Mouse (Mus musculus): Measurements from ENCODE around the gene Efcab2.

Efcab2 gene

DNA sequence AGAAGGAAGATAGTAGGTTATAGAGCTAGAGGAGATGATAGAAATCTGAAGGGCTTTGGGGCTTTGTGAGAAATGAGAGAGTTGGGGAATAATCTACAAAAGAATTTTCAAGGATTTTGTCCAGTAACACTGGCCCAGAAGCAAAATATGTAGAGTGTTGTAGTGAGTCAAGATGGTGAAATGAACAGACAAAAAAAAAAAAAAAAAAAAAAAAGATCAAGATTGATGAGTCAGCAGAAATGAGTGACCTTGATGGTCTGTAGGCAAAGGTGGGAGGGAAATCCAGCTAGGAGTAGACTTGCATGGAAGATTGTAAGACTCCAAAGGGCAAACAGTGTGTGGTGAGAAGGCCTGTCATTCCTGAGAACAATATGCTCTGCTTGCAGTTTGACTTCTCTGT lies 78.0 kb downstream of the Efcab2 start:
- CTCF ChIA-PET = no interaction called here

DNA sequence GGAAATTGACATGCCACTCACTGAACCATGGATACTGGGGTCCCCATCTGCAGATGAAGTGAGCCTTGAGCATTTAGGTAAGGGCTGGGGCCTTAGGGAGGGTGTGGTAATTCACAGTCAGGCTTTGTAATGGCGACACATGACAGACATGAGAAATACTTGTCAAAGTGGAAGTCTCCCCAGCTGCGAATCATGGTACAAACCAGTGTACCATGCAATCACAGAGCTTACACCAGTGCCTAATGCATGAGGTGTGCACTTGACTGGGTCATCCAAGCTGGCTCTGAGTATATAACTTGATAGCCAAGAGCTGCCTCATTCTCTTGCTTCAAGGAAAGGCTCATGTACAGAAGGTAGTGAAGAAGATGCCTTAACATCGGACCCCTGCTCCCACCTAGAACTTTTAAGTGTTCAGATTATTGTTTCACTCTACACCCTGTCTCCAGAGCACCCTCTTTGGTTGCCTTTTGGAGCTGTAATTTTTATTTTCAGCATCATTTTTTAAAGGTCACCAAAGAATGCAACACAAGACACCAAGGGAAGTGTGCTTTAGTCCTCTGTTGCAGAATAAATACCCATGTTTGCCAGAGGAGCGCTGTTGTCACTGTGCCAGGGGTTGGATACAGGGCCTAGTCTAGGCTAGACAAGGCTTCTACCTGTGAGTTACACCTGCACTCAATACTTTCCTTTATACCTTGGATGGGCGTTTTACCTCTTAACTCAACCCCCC lies 79.4 kb downstream of the Efcab2 start:
- CTCF ChIA-PET = no interaction called here

DNA sequence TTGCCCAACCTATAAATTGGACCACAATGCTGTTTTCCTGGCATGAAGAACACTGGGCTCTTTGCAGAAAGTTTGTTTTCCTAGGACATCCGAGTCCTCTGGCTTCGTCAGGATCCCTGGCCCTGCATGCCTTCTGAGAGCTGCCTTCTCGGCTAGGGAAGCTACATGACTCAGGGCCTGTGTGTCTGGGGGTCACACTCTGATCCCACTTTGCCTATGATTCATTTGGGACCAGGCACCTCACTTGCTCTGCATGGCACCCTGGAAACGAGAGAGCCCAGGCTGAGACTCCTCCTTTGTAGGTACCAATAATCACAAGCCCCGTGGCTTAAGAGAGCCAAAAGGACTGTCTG lies 80.0 kb downstream of the Efcab2 start:
- CTCF ChIA-PET = no interaction called here

DNA sequence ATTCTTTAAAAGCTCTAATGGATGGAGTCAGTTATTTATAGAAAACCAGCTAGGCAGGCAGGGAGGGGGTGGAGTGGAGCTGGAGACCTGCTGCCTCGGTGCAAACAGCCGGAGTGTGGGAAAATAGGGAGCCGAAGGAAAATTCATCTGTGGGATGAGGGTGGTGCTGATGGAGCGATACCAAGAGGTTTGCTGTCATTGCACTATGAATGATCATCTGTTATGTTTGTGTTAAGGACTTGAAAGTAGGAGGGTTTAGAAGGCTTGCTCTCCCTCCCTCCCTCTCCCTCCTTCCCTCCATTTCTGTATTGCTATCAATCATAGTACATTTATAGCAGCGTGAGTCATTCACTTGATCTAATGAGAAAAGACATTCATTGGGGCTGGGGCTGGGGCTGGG lies 80.9 kb downstream of the Efcab2 start:
- CTCF ChIA-PET = no interaction called here

DNA sequence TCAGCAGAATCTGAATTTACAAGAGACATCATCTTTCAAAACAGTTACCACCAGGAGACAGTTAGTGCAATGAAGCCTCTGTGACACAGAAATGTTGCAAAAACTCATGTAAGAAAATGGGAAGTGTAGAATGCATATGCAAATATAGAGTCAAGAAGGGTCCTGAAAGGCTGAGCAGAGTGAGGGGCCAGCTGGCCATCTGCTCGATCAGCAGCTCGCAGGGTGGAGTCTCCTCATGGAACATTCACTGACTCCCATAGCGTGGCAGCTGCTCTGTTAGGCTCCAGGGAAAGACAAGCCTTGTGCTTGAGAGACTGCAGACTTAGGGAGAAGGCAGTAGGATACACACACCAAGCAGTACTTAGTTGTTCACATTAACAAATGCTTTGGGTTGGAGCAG lies 83.2 kb downstream of the Efcab2 start:
- CTCF ChIA-PET = no interaction called here

DNA sequence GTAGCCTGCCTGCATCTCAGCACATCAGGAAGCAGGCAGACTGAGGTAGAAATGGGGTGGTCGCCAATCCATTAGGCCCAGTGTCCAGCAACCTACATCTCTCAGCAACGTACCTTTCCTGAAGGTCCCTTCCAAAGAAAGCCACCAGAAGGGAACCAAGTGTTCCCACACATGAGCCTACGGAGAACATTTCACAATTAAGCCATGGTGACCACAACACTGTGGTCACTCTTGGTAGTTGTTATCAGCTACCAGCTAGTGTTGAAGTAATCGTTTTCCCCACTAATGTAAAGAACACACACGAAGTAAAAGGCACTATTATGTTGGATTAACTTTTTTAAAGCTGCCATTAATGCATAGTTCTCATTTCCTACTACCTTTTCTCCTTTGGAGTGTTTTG lies 85.8 kb downstream of the Efcab2 start:
- CTCF ChIA-PET = no interaction called here

DNA sequence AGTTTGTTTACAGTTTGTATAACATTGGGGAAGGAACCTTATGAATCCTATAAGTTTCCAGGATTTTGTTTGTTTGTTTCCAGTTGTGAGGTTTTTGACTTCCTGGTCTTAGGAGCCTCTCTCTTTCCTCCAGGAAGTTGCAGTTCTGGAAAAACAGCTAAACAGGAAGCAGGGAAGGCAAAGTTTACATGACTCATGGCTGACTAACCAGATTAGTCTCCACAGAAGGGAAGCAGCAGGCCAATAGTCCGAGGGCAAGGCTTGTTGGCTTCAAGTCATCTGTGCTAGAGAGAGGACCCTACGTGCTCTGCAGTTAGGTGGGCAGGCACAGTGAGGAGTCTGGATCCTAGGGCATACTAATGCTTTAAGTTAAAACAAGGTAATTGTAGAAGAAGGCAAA lies 86.6 kb downstream of the Efcab2 start:
- CTCF ChIA-PET = no interaction called here

DNA sequence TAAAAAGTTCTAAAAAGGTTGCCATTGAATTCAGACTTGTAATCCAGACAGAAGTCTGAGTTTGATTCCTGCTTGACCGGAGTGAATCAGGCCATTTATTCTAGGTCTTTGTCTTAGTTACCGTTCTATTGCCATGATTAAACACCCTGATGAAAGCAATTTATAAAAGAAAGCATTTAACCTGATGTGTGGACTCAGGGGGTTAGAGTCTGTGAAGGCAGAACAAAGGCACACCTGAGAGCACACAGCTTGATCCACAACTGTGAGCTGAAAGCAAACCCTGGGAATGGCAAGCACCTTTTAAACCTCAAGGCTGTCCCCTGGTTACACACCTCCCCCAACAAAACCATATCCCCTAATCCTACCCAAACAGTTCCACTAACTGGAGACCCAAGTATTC lies 90.3 kb downstream of the Efcab2 start:
- CTCF ChIA-PET = no interaction called here

DNA sequence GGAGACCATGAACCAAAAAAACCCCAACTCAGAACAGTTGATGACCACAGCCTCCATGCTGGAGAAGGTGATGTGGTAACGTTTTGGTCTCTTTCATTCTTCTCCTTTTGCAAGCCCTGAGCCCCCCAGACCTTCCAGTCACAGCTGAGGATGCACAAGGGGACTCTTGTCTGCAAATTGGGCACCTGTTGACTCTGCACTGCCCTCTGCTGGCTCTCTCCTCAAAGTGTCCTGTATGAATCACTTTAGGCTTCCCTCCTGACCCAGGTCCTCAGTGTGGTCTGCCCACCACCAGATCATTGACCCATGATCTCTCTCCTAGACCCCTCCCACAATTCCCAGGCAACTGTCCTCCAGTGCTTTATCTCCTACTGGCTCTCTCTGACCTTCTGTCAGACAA lies 91.0 kb downstream of the Efcab2 start:
- CTCF ChIA-PET = no interaction called here

DNA sequence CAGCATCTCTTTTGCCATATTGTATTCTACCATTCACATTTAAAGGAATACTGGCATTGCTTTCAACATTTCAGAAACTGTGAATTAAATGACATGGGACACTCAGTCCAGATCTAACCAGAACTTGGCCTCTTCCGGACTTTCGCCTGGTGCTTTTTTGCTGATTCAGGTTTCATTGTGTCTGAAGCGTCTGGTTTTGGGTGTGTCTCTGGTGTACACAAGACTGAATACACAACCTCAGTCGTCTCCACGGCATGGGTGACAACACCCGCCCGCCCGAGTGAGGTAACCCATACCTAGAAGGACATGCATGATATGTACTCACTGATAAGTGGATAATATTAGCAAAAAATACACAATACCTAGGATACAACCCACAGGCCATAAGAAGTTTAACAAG lies 101.1 kb downstream of the Efcab2 start:
- CTCF ChIA-PET = no interaction called here

DNA sequence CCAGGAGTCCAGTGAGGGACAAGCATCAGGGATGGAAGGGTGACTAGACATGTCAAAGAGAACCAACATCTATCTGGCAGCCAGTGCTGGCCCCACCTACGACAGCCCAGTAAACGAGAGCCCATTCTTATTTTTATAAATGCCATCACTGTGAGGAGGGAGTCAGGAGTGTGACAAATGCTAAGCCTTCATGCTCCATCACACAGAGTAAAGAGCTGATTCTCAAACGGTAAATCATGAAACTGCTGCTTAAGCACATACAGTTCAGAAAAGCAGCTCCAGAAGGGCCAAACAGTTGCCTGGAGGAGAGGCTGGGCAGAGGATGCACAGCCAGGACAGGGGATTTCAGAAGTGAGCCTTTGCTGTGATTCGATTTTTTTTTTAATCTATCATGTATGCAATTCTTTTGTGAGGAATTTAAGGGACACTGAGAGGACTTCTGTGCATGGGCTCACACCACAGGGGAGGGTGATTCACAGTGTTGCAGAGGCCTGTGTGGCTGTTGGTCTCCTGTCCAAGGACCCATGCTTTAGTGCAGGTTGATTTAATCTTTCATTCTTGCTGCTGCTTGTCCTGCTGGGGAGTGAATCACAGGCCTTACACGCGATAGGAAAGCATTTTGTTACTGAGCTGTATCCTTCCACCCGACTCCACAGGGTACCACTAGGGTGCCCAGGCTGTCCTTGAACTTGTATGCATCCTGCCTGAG lies 106.6 kb downstream of the Efcab2 start:
- CTCF ChIA-PET = no interaction called here

DNA sequence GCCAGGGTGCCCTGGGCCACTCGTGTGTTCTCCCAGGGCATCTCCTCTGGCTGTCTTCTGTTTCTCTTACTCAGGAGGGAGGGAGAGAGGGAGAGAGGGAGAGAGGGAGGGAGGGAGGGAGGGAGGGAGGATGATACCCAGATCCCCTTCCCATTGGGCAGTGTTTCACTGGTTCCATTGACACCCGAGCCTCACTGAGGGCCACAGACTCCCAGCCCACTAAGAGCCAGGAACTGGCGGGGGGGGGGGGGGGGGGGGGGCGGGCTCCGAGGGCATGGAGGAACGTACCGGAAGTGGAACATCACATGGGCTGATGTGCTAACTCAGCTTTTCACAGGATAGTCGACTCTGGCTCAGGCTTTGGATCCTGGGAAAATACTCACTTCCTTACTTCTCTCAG lies 108.1 kb downstream of the Efcab2 start:
- CTCF ChIA-PET = no interaction called here

DNA sequence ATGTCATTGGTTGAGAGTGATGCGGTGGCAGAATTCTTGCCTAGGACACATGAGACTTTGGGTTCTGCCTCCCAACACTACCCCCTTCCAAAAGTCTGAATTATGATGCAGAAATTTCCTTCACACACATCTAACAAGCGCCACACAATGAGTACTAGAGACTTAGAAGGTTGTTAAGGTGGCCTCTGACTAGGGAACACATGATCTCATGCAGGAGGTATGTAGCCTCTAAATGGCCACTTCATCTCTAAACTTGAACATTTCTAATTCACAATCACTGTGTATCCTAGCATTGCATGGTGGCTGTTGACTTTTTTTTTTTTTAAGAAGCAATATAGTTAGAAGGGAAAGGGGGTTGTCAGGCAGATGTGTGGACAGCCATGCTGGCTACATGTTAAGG lies 110.0 kb downstream of the Efcab2 start:
- CTCF ChIA-PET = no interaction called here

DNA sequence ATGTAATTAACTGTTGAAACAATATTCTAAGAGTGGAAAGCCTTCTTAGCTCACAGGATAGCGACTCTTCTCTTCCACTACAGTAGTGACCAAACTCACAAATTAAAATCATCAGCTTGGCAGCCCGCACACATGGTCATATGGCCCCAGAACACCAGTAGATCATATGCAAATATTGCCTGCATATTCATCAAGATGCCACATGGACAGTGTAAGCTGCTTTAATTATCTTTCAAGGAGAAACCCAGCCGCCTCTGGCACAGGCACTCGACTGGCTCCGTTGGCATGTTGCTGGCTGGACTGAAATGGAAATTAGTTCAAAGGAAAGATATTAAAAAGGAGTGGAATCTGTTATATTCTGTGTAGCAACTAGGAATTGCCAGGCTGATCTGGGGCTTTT lies 116.5 kb downstream of the Efcab2 start:
- CTCF ChIA-PET = no interaction called here

DNA sequence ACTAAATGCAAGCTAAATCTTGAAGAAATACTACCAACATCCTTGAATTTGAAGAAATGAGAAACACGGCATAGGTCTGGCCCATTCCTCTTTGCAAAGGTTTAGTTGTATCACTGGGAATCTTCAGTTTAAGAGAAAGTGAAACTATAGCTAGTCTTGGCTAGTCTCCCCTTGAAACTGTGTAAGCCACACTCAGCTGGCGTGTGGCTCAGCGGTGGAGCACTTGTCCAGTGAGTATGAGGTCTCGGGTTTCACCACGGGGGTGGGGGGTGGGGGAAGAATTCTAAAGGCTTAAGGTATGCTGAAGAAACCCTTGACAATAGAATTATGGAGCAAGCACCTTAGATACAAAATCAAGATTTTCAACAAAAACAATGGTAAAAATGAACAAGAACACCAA lies 117.3 kb downstream of the Efcab2 start:
- CTCF ChIA-PET = no interaction called here

DNA sequence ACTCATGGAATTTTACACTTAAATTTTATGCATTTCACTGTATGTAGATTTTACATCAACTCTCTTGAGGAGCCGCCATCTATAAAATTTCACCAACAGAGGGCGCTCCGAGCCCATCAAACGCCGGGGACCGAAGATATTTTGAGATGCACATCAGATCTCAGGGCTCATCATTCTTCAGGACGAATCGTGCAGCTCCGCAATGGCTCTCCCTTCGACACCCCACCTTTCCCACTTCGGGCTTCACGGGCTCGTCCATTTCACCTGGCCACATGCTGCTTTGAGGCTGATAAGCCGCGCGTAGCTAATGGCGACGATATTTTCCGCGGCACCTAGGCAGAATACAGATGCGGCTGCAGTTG lies 121.3 kb downstream of the Efcab2 start:
- CTCF ChIA-PET = no interaction called here

DNA sequence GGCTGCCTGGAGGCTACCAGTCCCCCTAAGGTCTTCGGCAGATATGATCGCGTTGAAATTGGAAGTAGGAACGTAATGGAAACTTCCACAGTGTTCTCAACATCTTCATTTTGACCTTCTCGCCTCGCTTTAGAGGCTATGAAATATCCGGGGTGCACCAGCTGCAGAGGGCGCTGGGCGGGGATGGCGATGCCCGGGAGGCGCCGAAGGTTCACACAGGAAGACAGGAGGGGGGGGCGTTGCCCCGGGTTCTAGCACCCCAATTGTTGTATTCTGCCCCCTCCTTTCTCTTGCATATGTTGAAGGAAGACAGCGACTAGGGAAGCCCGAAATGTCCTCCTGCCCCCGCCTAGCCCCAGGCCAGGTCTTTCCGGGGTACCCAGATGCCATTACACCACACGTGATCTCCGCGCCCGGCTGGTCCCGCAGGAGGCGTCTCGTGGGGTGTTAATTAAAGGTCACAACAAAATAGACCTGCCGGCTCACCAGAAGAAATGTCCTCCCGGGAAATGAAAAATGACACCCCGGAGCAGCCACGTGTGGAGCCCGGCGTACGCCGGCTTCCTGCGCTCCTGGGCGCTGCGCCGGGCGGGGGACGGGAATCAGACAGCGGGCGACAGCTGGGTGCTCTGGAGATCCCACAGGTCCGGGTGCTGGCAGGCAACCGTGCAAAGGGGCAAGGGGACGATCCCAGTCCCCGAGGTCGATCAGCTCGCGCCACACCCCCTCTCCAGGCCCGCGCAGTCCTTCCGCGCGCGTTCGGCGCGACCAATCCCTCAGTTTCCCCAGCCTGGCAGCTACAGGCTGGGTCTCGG lies 121.9 kb downstream of the Efcab2 start:
- CTCF ChIA-PET = interaction anchor here (0.5 kb wide), 1 partner anchor 288 kb away, joined by 9 read pairs; no protein-coding TSS in a partner anchor

DNA sequence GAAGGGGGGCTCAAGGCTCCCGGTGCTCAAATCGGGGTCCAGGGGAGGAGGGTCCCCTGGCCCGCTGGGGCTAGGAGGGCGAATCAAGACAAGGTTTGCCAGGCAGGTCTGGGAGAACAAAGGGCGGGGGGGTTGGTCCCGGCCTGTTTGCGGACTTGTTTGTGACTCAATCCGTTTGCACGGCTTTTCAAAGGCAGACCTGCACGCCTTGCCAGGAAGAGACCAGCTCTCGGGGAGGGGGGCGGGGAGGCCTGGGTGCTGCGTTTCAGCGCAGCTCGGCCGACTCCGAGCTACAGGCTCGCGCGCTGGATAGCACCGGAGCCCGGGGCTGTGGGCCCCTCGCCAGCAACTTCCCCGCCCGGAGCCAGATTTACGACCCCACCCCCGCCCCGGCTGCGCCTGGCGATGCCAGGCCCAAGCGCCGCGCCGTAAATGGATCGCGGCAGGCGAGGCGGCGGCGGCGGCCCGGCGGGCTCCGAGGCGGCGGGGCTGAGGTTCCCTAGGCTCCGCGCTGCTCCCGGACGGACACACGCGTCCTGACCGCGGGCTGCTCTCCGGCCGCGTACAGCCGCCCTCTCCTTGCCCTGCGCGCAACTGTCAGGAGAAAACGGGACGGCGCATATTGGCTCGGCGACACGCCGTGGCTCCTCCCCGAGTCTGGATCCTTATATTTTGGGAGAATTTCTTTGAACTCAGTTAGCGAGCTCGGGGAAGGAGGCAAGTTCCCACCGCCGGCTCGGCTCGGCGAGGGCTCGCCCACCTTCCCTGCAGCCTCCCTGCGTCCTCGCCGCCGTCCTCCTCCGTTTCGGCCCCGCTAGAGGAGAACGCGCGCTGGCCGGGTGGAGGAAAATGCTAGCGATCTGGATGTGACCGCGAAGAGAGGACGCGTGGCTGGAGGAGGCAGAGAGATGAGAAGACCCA lies 122.8 kb downstream of the Efcab2 start, which contains the start of gene Kif26b:
Gene Kif26b, plus strand, starts transcription at position 695 of the 921 bp plus-strand sequence.
- CTCF ChIA-PET = interaction anchor here (0.5 kb wide), 1 partner anchor 288 kb away, joined by 9 read pairs; no protein-coding TSS in a partner anchor

DNA sequence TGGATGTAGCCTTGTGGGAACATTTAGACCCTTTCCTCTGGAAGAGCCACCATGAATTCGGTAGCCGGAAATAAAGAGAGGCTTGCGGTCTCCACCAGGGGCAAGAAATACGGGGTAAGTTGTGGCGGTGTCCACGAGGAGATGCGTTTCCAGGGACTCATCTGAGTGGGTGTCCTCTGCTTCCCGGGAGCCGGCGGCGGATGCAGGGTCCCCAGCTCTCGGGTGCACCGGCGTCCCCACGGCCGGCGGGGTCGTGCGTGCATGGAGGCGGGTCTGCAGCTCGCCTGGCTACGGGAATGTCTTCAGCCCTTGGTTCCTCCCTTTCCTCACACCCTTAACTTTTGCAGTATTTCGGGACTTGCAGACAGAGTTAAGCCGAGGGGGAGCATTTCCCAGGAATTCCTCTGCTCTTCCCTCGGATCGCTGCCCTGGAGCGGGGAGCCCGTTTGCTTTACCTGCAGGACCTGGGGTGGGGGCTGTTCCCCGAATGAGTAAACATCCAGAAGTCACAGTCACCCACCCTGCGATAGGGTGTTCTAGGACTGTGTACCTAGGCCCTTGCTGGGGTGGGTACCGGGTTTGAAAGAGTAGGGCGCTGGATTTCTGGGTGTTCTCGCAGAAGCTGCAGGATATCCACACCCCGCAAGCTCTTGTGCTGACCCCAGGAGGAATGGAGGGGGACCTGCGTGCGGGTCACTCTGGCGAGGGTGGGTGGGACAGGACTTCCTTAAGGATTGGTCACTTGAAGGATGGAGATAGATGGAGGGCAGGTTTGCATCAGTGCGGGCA lies 123.8 kb downstream of the Efcab2 start:
- CTCF ChIA-PET = no interaction called here

DNA sequence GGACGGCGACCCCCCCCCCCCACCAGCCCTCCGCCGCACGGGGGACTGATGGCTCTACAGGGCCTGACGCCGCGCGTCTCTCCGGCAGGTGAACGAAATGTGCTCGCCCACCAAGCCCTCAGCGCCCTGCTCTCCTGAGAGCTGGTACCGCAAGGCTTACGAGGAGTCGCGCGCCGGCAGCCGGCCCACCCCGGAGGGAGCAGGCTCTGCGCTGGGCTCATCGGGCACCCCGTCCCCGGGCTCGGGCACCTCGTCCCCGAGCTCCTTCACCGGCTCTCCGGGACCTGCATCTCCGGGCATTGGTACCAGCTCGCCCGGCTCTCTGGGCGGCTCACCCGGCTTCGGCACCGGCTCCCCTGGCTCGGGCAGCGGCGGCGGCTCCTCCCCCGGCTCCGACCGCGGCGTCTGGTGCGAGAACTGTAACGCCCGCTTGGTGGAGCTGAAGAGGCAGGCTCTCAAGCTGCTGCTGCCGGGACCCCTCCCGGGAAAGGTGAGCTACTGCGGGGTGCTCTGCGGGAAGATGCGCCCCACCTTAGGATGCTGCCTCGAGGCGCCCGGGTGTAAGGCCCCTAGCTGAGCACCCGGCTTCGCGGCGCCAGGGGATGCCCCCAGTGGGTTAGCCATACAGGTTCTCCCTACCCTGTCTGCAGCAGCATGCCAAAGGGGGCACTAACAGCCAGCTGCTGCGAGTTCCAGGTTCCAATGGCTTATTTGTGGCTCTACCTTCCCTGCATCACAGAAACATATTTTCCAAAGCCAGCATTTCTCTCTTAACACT lies 124.6 kb downstream of the Efcab2 start:
- CTCF ChIA-PET = no interaction called here

Measured in spleen, embryonic (tissue).